Mouse (Mus musculus) C3H10T1/2 (cell line): Measurements from ENCODE around the gene Tmem219. TPM values are rescaled to one million over a fixed set of nuclear protein-coding genes. Genes with fewer than 3 reads are reported as not detected.

Source experiments
- polyA plus RNA-seq, 2 experiments: library from polyadenylated mRNA; unstranded; fragments of >200 nt; fragmentation: generic; extraction: Trizol; gene quantifications; one replicate each; pipeline ENCODE4 v1.2.1; 2012; ENCODE audit warnings: missing spikeins in 2 of 2

Tmem219 gene
- 10 to 100 TPM; 27.0 to 35.9 TPM for polyA plus RNA-seq

DNA sequence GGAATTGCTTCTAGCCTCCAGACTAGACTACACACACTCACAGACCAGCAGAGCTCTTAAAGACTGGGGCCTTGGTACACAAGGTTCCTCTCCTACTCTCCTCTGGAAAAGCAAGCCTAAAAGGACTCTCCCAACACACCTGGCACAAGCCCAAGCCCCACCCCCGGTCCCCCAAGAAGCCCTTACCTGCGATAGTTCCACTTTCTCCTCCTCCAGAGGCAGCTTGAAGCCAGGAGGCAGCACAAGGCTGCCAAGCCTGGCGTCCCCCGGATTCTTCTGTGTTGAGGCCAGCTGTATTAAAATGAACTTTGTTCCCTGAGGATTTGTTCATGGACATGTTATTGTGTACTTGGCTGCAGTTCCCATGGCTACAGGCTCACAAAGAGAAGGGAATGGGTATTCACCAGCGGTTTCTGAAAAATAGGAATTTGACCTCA is at the start of gene Tmem219:
Gene Tmem219, minus strand, starts transcription at position 294 of the 437 bp plus-strand sequence.

DNA sequence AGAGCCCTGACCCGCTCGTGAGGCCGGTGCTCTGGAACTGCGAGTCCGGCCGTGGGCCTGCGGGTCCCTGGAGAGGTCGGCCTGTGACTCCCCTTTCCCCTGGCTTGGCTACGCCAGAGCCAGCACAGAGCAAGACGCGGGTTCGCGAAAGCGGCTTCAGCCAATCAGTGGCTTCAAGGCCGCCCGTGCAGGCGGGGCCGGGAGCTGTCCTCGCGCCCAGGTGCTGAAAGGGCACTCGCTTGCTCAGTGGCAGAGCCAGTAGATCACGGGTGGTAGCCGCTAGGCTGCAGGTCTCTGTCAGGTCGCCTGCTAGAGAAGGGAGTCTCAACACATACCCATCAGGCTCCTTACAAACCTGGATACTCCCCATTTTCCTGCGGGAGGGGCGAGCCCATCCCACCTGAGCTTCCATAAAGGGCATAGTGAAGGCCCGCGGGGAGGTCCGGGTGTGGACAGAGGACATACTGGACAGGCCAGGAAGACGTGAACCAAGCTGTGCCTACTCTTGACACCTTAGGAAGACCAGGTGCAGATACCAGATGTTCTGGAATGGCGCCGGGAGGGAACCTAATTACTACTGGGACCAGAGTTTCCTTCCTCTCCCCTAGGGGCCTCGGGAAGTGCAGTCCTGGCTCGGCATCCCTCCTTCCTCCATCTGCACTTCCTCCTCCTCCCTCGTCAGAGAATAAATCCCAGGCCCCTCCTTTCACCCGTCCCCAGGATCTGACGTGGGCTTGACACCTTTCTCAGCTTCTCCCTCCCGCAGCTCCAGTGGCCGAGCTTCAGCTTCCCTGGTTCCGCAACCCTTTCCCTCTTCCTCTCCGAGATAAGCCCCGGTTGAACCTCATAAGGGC is 27.3 kb upstream of the Tmem219 start, which contains the start of gene Sez6l2:
Gene Sez6l2, plus strand, starts transcription at position 771 of the 854 bp plus-strand sequence.

DNA sequence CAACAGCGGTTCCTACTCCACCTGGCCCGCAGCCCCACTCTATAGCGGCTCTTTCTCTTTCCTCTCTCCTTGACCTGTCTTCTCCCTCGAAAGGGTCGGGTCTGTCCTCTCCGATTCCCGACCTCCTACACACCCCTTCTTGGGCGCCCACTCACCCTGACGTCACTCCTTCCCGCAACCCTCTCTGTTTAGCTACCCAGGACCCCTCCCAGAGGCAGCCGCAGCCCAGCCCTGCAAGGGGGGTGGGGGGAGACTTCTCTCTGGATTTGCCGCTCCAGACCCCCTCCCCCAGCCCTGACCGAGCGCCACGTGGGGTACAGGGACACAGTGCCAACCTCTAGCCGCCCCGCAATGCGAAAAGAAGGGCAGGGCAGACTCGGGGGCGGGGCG is 26.7 kb upstream of the Tmem219 start, which contains the start of gene Asphd1:
Gene Asphd1, minus strand, starts transcription at position 180 of the 390 bp plus-strand sequence.

DNA sequence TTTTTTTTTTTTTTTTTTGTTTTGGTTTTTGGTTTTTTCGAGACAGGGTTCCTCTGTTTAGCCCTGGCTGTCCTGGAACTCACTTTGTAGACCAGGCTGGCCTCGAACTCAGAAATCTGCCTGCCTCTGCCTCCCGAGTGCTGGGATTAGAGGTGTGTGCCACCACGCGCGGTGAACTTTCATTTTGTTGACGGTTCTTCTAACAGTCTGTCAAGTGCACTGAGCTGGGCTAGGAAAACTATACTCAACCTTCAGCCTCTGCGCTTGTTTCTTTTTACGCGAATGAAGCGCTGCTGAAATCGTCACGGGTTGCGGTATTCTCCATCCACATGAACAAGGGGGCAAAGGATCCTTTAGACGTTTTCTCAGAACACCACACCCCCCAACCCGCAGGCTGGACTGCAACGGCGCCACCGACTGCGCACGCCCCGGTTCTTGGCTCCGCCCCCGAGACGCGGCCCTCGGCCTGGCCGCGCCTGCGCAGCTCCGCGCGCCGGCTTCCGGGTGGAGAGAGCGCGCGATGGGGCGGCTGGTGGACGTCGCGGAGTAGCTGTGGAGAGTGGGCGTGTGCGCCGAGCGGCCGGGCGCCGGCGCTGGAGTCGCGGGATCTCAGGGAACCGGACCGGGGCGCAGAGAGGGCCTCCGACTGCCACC is 5.8 kb upstream of the Tmem219 start, which contains the start of gene Kctd13:
Gene Kctd13, plus strand, starts transcription at position 496 of the 654 bp plus-strand sequence.

DNA sequence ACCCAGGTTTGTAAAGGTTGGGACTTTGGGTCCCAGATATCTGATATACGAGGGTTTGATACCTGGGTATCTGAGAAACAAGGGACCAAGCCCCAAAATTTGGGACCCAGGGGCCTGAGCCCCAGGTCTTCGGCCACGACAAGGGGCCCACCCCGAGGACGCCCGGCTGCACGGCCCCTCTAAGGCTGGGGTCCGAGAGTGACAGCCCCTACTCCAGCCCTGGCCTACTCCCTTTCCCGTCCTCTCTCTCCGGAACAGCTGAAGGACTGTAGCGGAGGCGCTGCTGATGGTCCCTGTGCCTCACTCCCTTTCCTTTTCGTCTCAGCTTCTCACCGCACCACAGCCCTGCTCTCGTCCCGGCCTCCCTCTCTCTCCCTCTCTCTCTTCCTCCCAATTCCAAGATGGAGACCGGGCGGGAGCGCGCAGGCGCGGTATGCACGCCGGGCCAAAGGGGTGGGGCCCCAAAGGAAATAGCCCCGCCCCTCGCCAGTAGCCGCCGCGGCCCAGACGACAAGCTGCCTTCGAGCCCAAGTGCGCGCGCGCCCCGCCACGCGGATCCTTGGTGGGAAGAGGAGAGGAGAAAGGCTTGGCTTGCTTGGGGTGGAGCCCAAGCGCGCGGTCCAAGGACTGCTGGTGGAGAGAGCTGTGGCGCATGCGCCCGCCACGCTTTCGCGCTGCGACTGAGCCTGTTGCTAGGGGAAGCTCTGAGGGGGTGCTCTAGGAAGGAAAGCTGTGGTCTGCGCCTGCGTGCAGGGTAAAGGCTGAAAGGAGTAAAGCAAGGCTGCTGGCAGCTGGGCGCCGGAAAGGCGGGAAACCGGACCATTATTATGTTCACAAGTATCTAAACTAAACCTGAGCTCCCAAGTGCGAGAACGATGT is 38.2 kb downstream of the Tmem219 start, which contains the start of gene Taok2:
Gene Taok2, minus strand, starts transcription at position 418 of the 879 bp plus-strand sequence.

DNA sequence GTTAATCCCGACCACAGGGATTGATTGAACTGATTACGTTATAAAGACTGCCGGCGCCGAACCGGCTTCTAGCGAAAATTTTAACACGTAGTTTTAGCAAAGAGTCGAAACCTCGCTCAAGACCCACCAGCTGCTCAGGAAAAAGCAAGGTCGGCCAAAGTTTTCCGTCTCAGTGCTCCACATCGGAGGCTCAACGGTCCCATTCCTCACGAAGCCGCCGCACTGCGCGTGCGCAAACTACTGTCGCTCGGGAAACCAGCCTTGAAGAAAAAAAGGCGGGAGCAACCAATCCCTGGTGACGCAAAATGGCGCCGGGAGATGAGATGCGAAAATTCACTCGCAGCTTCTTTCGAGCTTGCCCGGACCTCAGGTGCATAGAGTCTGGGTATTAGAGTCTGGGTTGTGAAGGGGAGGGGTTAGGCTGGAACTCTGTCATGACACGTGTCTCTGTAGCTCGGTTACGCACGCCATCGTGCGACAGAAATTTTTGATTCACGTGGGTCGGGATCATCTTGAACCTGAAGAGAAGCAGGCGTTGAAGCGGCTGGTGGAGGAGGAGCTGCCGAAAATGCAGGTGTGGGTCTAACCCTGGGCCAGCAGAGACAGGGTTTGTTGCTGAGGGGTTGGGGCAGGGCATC is 60.5 kb downstream of the Tmem219 start, which contains the start of gene Ino80e:
Gene Ino80e, minus strand, starts transcription at position 231 of the 638 bp plus-strand sequence.

DNA sequence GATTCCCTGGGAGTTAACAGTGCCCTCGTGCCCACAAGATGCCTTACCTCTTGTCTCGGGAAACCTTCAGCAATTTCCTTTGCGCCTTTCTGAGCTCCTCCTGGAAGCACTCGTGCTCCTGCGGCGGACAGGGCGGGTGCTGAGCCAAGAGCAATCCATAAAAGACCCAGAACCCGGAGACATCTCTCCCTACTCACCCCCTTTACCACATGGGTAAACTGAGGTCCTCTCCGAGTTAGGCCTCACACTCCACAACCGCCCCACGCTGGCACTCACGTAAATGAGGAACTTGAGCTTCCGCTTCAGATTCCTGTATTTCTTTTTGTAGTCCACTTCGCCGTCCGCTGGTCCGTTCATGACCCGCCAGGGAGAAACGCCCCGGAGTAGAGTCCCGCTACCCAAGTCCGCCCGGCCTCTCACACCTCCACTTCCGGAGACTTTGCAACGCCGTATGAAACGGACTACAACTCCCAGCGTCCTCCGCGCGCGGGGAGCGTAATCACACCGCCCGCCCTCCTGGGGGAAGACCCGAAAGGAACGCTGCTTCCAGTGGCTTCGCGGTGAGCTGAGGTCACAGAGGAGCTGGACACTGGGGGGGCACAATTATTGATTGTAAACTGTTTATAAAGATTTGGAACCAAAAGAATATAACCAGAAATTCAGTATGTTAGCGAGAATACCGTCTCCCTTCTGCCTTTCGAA is 61.1 kb downstream of the Tmem219 start, which contains the start of gene Hirip3:
Gene Hirip3, plus strand, starts transcription at position 544 of the 702 bp plus-strand sequence.

DNA sequence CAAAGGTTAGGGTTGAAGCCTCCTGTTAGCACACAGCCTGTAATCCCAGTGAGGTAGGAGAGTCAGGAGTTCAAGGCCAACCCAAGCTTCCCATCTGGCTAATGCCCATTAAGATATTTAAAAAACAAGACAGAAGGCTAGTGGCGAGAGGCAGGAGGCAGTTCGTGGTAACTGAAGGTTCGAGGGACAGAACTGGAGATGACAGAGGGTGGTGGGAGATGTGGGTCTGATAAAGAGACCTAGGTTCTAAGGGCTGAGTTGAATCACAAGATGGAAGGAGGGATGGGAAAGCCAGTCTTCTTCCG is 75.6 kb downstream of the Tmem219 start, which contains the start of gene Doc2a:
Gene Doc2a, plus strand, starts transcription at position 301 of the 305 bp plus-strand sequence.

Other genes with a start within 250 kb of the Tmem219 start
- gene Sult1a1, start 246.5 kb downstream of the Tmem219 start, polyA plus RNA-seq: 10 to 100 TPM in 1 of 2 experiments, under 1 TPM in 1; 0.02 to 11.3 TPM
- gene Bola2, start 227.5 kb downstream of the Tmem219 start, polyA plus RNA-seq: 100 to 1,000 TPM in 1 of 2 experiments, 10 to 100 TPM in 1; 72.6 to 201 TPM
- 1 to 10 TPM; 5.3 to 7.8 TPM for gene Slx1b, start 227.1 kb downstream of the Tmem219 start, polyA plus RNA-seq
- gene Coro1a, start 215.1 kb downstream of the Tmem219 start, polyA plus RNA-seq: 1 to 10 TPM; 4.1 to 4.4 TPM
- gene Mapk3, start 163.3 kb downstream of the Tmem219 start, polyA plus RNA-seq: 100 to 1,000 TPM; 144 to 277 TPM
- gene Gdpd3, start 156.6 kb downstream of the Tmem219 start, polyA plus RNA-seq: 1 to 10 TPM in 1 of 2 experiments, under 1 TPM in 1; 0.20 to 4.2 TPM
- 100 to 1,000 TPM in 1 of 2 experiments, 10 to 100 TPM in 1; 18.7 to 138 TPM for gene Ypel3, start 146.0 kb downstream of the Tmem219 start, polyA plus RNA-seq
- under 1 TPM; 0.01 to 0.58 TPM for gene Tbx6, start 141.4 kb downstream of the Tmem219 start, polyA plus RNA-seq
- gene Ppp4c, start 130.4 kb downstream of the Tmem219 start, polyA plus RNA-seq: 100 to 1,000 TPM; 126 TPM
- gene Fam57b, start 125.2 kb downstream of the Tmem219 start, polyA plus RNA-seq: under 1 TPM; 0.08 TPM
- gene 4930451I11Rik, start 91.3 kb downstream of the Tmem219 start, polyA plus RNA-seq: not detected
- not detected for gene Doc2a, start 75.5 kb downstream of the Tmem219 start, polyA plus RNA-seq
- gene Hirip3, start 60.9 kb downstream of the Tmem219 start, polyA plus RNA-seq: 10 to 100 TPM; 10.8 to 24.2 TPM
- gene Ino80e, start 60.5 kb downstream of the Tmem219 start, polyA plus RNA-seq: 10 to 100 TPM; 65.9 to 98.4 TPM
- gene Taok2, start 38.2 kb downstream of the Tmem219 start, polyA plus RNA-seq: 10 to 100 TPM; 10.1 to 53.2 TPM
- 10 to 100 TPM in 1 of 2 experiments, 1 to 10 TPM in 1; 5.7 to 11.3 TPM for gene Kctd13, start 6.0 kb upstream of the Tmem219 start, polyA plus RNA-seq
- under 1 TPM; 0.02 to 0.05 TPM for gene Asphd1, start 26.7 kb upstream of the Tmem219 start, polyA plus RNA-seq
- gene Sez6l2, start 27.6 kb upstream of the Tmem219 start, polyA plus RNA-seq: under 1 TPM; 0.04 to 0.25 TPM
- 10 to 100 TPM; 88.2 to 97.1 TPM for gene Cdipt, start 53.0 kb upstream of the Tmem219 start, polyA plus RNA-seq
- under 1 TPM; 0.47 to 0.64 TPM for gene Cdiptos, start 53.2 kb upstream of the Tmem219 start, polyA plus RNA-seq
- 10 to 100 TPM; 49.1 to 81.7 TPM for gene Mvp, start 91.7 kb upstream of the Tmem219 start, polyA plus RNA-seq
- under 1 TPM in 1 of 2 experiments, not detected in 1; 0.55 TPM for gene Pagr1b, start 93.6 kb upstream of the Tmem219 start, polyA plus RNA-seq
- gene Pagr1a, start 94.4 kb upstream of the Tmem219 start, polyA plus RNA-seq: 10 to 100 TPM; 14.8 to 18.0 TPM
- gene Gm42742, start 98.2 kb upstream of the Tmem219 start, polyA plus RNA-seq: 10 to 100 TPM; 28.7 to 44.7 TPM
- gene Prrt2, start 98.3 kb upstream of the Tmem219 start, polyA plus RNA-seq: under 1 TPM in 1 of 2 experiments, not detected in 1; 0.44 TPM
- 100 to 1,000 TPM; 130 to 150 TPM for gene Maz, start 104.1 kb upstream of the Tmem219 start, polyA plus RNA-seq
- gene Kif22, start 119.6 kb upstream of the Tmem219 start, polyA plus RNA-seq: 10 to 100 TPM; 51.4 to 57.4 TPM
- gene Zg16, start 164.4 kb upstream of the Tmem219 start, polyA plus RNA-seq: not detected
- gene AI467606, start 168.4 kb upstream of the Tmem219 start, polyA plus RNA-seq: under 1 TPM; 0.08 to 0.25 TPM
- under 1 TPM in 1 of 2 experiments, not detected in 1; 0.11 TPM for gene Qprt, start 199.3 kb upstream of the Tmem219 start, polyA plus RNA-seq
- gene Spn, start 214.9 kb upstream of the Tmem219 start, polyA plus RNA-seq: 1 to 10 TPM; 2.9 to 7.1 TPM